Mouse (Mus musculus) forebrain, embryonic 10.5 days (tissue): ENCODE measurements at regions not wholly inside any gene's neighbourhood (a gene's known extent, or its start where the extent isn't known, plus 50 kb on each side); places are given as distances from the start of the nearest gene placed in this dataset.

Experiments
- DNase-seq: peaks from one replicate; pipeline ENCODE4 v3.0.0-alpha.2; 2017; ENCODE audit warnings: low spot score; ENCODE audit errors: extremely low spot score
- H3K27ac ChIP-seq: fragments of 300-500 bp; sonication (generic); 2 replicates; pipeline ENCODE4 v1.5.1; 2016; ENCODE audit warnings: mild to moderate bottlenecking
- H3K27me3 ChIP-seq: fragments of 300-500 bp; sonication (generic); 2 replicates; pipeline ENCODE4 v1.6.1; 2016; ENCODE audit warnings: mild to moderate bottlenecking; ENCODE audit not compliant: poor library complexity, severe bottlenecking
- H3K36me3 ChIP-seq: fragments of 300-500 bp; sonication (generic); replicated peaks from 2 replicates; pipeline ENCODE4 v1.6.1; 2016; ENCODE audit warnings: mild to moderate bottlenecking, moderate library complexity
- H3K4me1 ChIP-seq: fragments of 300-500 bp; sonication (generic); 2 replicates; pipeline ENCODE4 v1.6.1; 2016
- H3K4me3 ChIP-seq: fragments of 300-500 bp; sonication (generic); 2 replicates; pipeline ENCODE4 v1.5.1; 2016; ENCODE audit warnings: mild to moderate bottlenecking, moderate library complexity
- H3K9me3 ChIP-seq: fragments of 300-500 bp; sonication (generic); 2 replicates; pipeline ENCODE4 v1.6.1; 2016; ENCODE audit warnings: mild to moderate bottlenecking, moderate library complexity
- WGBS: fragments of 180-500 bp; shearing (Covaris S2); methylation state at CpG from one replicate; pipeline ENCODE4 v1.1.7; 2016; 5-methylcytosine and 5-hydroxymethylcytosine counted together

- Histone ChIP-seq H3K9me3 (no peaks in the 10 kb centered on the region), H3K27me3 (no peaks in the 10 kb centered on the region), H3K27ac (no peak overlapping the region), H3K4me3 (no peak overlapping the region), H3K4me1 (peaks cover 26% of the 10 kb centered on the region), H3K36me3 (no peaks in the 10 kb centered on the region)
- WGBS, result 90% methylated on average over 6 of the region's 6 CpGs
- no peak for DNase-seq
These were observed 51.2 kb upstream of the Tln2 start for GRCm38 (mm10) chr9:67610696-67611095.

GRCm38 (mm10) chr9:67611676-67612075 is 52.2 kb upstream of the Tln2 start:
- Histone ChIP-seq H3K27ac (no peak overlapping the region), H3K36me3 (no peaks in the 10 kb centered on the region), H3K4me3 (no peak overlapping the region), H3K9me3 (no peaks in the 10 kb centered on the region), H3K4me1 (peaks cover 30% of the 10 kb centered on the region), H3K27me3 (no peaks in the 10 kb centered on the region)
- WGBS, result 79% methylated on average over 6 of the region's 6 CpGs
- DNase-seq, result no peak

GRCm38 (mm10) chr9:67612101-67612500 is 52.6 kb upstream of the Tln2 start:
- no peak overlapping the region for H3K27ac ChIP-seq
- no peaks in the 10 kb centered on the region for H3K9me3 ChIP-seq
- no peak overlapping the region for H3K4me3 ChIP-seq
- no peaks in the 10 kb centered on the region for H3K27me3 ChIP-seq
- 96% methylated on average over 2 of the region's 2 CpGs for WGBS
- DNase-seq, result no peak
- no peaks in the 10 kb centered on the region for H3K36me3 ChIP-seq
- H3K4me1 ChIP-seq, result peaks cover 34% of the 10 kb centered on the region

GRCm38 (mm10) chr9:67614068-67614727 is 54.7 kb upstream of the Tln2 start:
- Histone ChIP-seq H3K4me3 (no peak overlapping the region), H3K27ac (no peak overlapping the region), H3K36me3 (no peaks in the 10 kb centered on the region), H3K4me1 (peaks cover 55% of the 10 kb centered on the region), H3K27me3 (no peaks in the 10 kb centered on the region), H3K9me3 (no peaks in the 10 kb centered on the region)
- WGBS, result 73% methylated on average over 2 of the region's 2 CpGs
- no peak for DNase-seq

GRCm38 (mm10) chr9:67616207-67616606 is 56.7 kb upstream of the Tln2 start:
- no peaks in the 10 kb centered on the region for H3K36me3 ChIP-seq
- no peak overlapping the region for H3K4me3 ChIP-seq
- peaks cover 61% of the 10 kb centered on the region for H3K4me1 ChIP-seq
- peak overlapping the region; percentile 44 for H3K27ac ChIP-seq
- no peaks in the 10 kb centered on the region for H3K9me3 ChIP-seq
- WGBS, result 93% methylated on average over 2 of the region's 2 CpGs
- no peaks in the 10 kb centered on the region for H3K27me3 ChIP-seq
- no peak for DNase-seq

- peak overlapping the region; percentile 67 for H3K27ac ChIP-seq
- DNase-seq, result no peak
- 30% methylated on average over 14 of the region's 14 CpGs for WGBS
These were observed 58.1 kb upstream of the Tln2 start for GRCm38 (mm10) chr9:67617341-67618217.

GRCm38 (mm10) chr9:67620945-67621344 is 61.4 kb upstream of the Tln2 start:
- Histone ChIP-seq H3K36me3 (no peaks in the 10 kb centered on the region), H3K4me1 (peaks cover 56% of the 10 kb centered on the region), H3K4me3 (no peak overlapping the region), H3K27ac (no peak overlapping the region), H3K27me3 (no peaks in the 10 kb centered on the region), H3K9me3 (no peaks in the 10 kb centered on the region)
- WGBS, result 54% methylated on average over 3 of the region's 3 CpGs
- no peak for DNase-seq

More at GRCm38 (mm10) chr9:67617341-67618217, 58.1 kb upstream of the Tln2 start:
- no peak overlapping the region for H3K4me3 ChIP-seq
- no peaks in the 10 kb centered on the region for H3K36me3 ChIP-seq
- no peaks in the 10 kb centered on the region for H3K9me3 ChIP-seq
- peaks cover 64% of the 10 kb centered on the region for H3K4me1 ChIP-seq
- no peaks in the 10 kb centered on the region for H3K27me3 ChIP-seq

- no peak for DNase-seq
- no peak overlapping the region for H3K27ac ChIP-seq
- H3K4me1 ChIP-seq, result peaks cover 40% of the 10 kb centered on the region
- peaks cover 19% of the 10 kb centered on the region for H3K27me3 ChIP-seq
- WGBS, result 90% methylated on average over 2 of the region's 2 CpGs
- no peaks in the 10 kb centered on the region for H3K9me3 ChIP-seq
- H3K4me3 ChIP-seq, result no peak overlapping the region
- H3K36me3 ChIP-seq, result no peaks in the 10 kb centered on the region
These were observed 67.7 kb upstream of the Tln2 start for GRCm38 (mm10) chr9:67627196-67627595.

GRCm38 (mm10) chr9:67629624-67630023 is 70.1 kb upstream of the Tln2 start:
- no peaks in the 10 kb centered on the region for H3K36me3 ChIP-seq
- no peak overlapping the region for H3K27ac ChIP-seq
- DNase-seq, result no peak
- no peaks in the 10 kb centered on the region for H3K9me3 ChIP-seq
- H3K27me3 ChIP-seq, result peaks cover 28% of the 10 kb centered on the region
- H3K4me1 ChIP-seq, result peaks cover 41% of the 10 kb centered on the region
- H3K4me3 ChIP-seq, result no peak overlapping the region
- 35% methylated on average over 6 of the region's 6 CpGs for WGBS

GRCm38 (mm10) chr9:67630173-67630572 is 70.7 kb upstream of the Tln2 start:
- Histone ChIP-seq H3K36me3 (no peaks in the 10 kb centered on the region), H3K9me3 (no peaks in the 10 kb centered on the region), H3K27me3 (peaks cover 28% of the 10 kb centered on the region), H3K27ac (no peak overlapping the region), H3K4me1 (peaks cover 41% of the 10 kb centered on the region), H3K4me3 (no peak overlapping the region)
- 73% methylated on average over 3 of the region's 3 CpGs for WGBS
- DNase-seq, result no peak

- Histone ChIP-seq H3K27me3 (peaks cover 34% of the 10 kb centered on the region), H3K9me3 (no peaks in the 10 kb centered on the region), H3K4me3 (peak overlapping the region; percentile 74), H3K36me3 (no peaks in the 10 kb centered on the region), H3K27ac (no peak overlapping the region), H3K4me1 (peaks cover 31% of the 10 kb centered on the region)
- no peak for DNase-seq
- WGBS, result 5% methylated on average over 6 of the region's 6 CpGs
These were observed 72.3 kb upstream of the Tln2 start for GRCm38 (mm10) chr9:67631741-67632243.

GRCm38 (mm10) chr9:67632521-67633025 is 73.1 kb upstream of the Tln2 start:
- WGBS, result under 1% methylated on average over 40 of the region's 40 CpGs
- H3K36me3 ChIP-seq, result no peaks in the 10 kb centered on the region
- peaks cover 31% of the 10 kb centered on the region for H3K4me1 ChIP-seq
- H3K27me3 ChIP-seq, result peaks cover 35% of the 10 kb centered on the region
- no peaks in the 10 kb centered on the region for H3K9me3 ChIP-seq
- H3K27ac ChIP-seq, result peak overlapping the region; percentile 93
- peak; percentile 46 for DNase-seq
- peak overlapping the region; percentile 74 for H3K4me3 ChIP-seq
